ENCODE assay signal across 10 mouse cellular contexts in genomic region chr13:59646674-59647244, GRCm38 (mm10). TPM values are rescaled to one million over a fixed set of nuclear protein-coding genes. Genes with fewer than 3 reads are reported as not detected.
DNase-seq lines count a peak whose midpoint lies in the region; ATAC-seq lines count a peak whose summit lies in the region.
"Had no signal": no experiment of that assay in that cellular context is flagged by ENCODE, and none has a peak within 500 bp of the region (broad histone marks: within the 10 kb centered on the region; RNA-seq: fewer than 3 reads in every experiment).

No protein-coding gene starts in this region.

- 31% methylated on average over 11 of the region's 11 CpGs for WGBS in forebrain, embryonic 11.5 days
- 29% methylated on average over 11 of the region's 11 CpGs for WGBS in forebrain, embryonic 16.5 days
- 72% methylated on average over 11 of the region's 11 CpGs for WGBS in neural tube, embryonic 11.5 days
- WGBS in neural tube, embryonic 15.5 days = 69% methylated on average over 11 of the region's 11 CpGs

- intact Hi-C loops in left cerebral cortex, postnatal 14 days (cut with DNase I) = no loop called here

- H3K4me3 ChIP-seq in forebrain, embryonic 11.5 days (ENCODE audit: low read depth, low read length) = no peak overlapping the region
- H3K4me3 ChIP-seq in forebrain, embryonic 16.5 days (replicated peaks; ENCODE audit: low read length) = no peak overlapping the region
- no peak overlapping the region for H3K4me3 ChIP-seq in neural tube, embryonic 11.5 days (ENCODE audit: low read depth, low read length)
- H3K4me3 ChIP-seq in neural tube, embryonic 15.5 days (replicated peaks) = no peak overlapping the region

- no peak overlapping the region for H3K4me2 ChIP-seq in forebrain, embryonic 11.5 days (ENCODE audit: low read depth, low read length, severe bottlenecking)
- no peak overlapping the region for H3K4me2 ChIP-seq in forebrain, embryonic 16.5 days (ENCODE audit: low read length)
- H3K4me2 ChIP-seq in neural tube, embryonic 11.5 days (ENCODE audit: low read depth) = no peak overlapping the region
- no peak overlapping the region for H3K4me2 ChIP-seq in neural tube, embryonic 15.5 days

- H3K36me3 ChIP-seq in forebrain, embryonic 11.5 days (ENCODE audit: control insufficient read depth, insufficient read depth, low read length) = peaks cover 9% of the 10 kb centered on the region; the same call in 1 of the 2 replicates
- peaks cover 12% of the 10 kb centered on the region; the same call in 1 of the 2 replicates for H3K36me3 ChIP-seq in forebrain, embryonic 16.5 days (ENCODE audit: control insufficient read depth, insufficient read depth)
- H3K36me3 ChIP-seq in neural tube, embryonic 11.5 days (ENCODE audit: control insufficient read depth, insufficient read depth, low read length) = peaks cover 12% of the 10 kb centered on the region; the same call in 1 of the 2 replicates
- peaks cover 7% of the 10 kb centered on the region for H3K36me3 ChIP-seq in neural tube, embryonic 15.5 days

- DNase-seq in forebrain, embryonic 11.5 days (ENCODE audit: low spot score) = peak; percentile 53
- DNase-seq in neural tube, embryonic 11.5 days (ENCODE audit: low spot score) = peak; percentile 29
- DNase-seq in kidney, adult 9 months = peak; percentile 36
- peak; percentile 40 for DNase-seq in retina, embryonic 14.5 days (ENCODE audit: low spot score)
- no peak for DNase-seq in left cerebral cortex, postnatal 14 days (ENCODE audit: low spot score in 2 of 2)
- no peak for DNase-seq in layer of hippocampus, adult 11-12 months (ENCODE audit: low spot score)
- DNase-seq: gastrocnemius, postnatal 14 days had no signal

- H3K4me1 ChIP-seq in forebrain, embryonic 11.5 days (replicated peaks; ENCODE audit: control insufficient read depth, insufficient read depth, low read length) = no peaks in the 10 kb centered on the region
- H3K4me1 ChIP-seq in forebrain, embryonic 16.5 days (replicated peaks; ENCODE audit: control insufficient read depth, insufficient read depth, low read length) = no peaks in the 10 kb centered on the region
- H3K4me1 ChIP-seq in neural tube, embryonic 11.5 days (ENCODE audit: control insufficient read depth, insufficient read depth, low read length) = no peaks in the 10 kb centered on the region
- H3K4me1 ChIP-seq in neural tube, embryonic 15.5 days = no peaks in the 10 kb centered on the region

- ATAC-seq in forebrain, embryonic 11.5 days (replicated peaks; ENCODE audit: low FRiP score) = peak; percentile 58; the same call in 1 of the 2 replicates
- no peak for ATAC-seq in forebrain, embryonic 16.5 days
- ATAC-seq in neural tube, embryonic 11.5 days (ENCODE audit: insufficient read depth, low FRiP score, low TSS enrichment) = no peak
- no peak for ATAC-seq in neural tube, embryonic 15.5 days (ENCODE audit: low FRiP score)

- no peaks in the 10 kb centered on the region for H3K27me3 ChIP-seq in forebrain, embryonic 11.5 days (ENCODE audit: control insufficient read depth, insufficient read depth, low read length)
- H3K27me3 ChIP-seq in forebrain, embryonic 16.5 days (replicated peaks; ENCODE audit: control insufficient read depth, insufficient read depth, low read length) = no peaks in the 10 kb centered on the region
- no peaks in the 10 kb centered on the region for H3K27me3 ChIP-seq in neural tube, embryonic 11.5 days (ENCODE audit: control insufficient read depth, insufficient read depth, low read length)
- no peaks in the 10 kb centered on the region for H3K27me3 ChIP-seq in neural tube, embryonic 15.5 days (replicated peaks)

- no peak overlapping the region for H3K9ac ChIP-seq in forebrain, embryonic 11.5 days (ENCODE audit: low read length)
- H3K9ac ChIP-seq in forebrain, embryonic 16.5 days (replicated peaks; ENCODE audit: low read depth, low read length) = no peak overlapping the region
- H3K9ac ChIP-seq in neural tube, embryonic 11.5 days (ENCODE audit: low read length) = no peak overlapping the region
- H3K9ac ChIP-seq in neural tube, embryonic 15.5 days (replicated peaks) = no peak overlapping the region

- no peaks in the 10 kb centered on the region for H3K9me3 ChIP-seq in forebrain, embryonic 11.5 days (ENCODE audit: control insufficient read depth, low read length)
- no peaks in the 10 kb centered on the region for H3K9me3 ChIP-seq in forebrain, embryonic 16.5 days (ENCODE audit: control insufficient read depth, low read length)
- no peaks in the 10 kb centered on the region for H3K9me3 ChIP-seq in neural tube, embryonic 11.5 days (ENCODE audit: control insufficient read depth, low read length)
- H3K9me3 ChIP-seq in neural tube, embryonic 15.5 days (replicated peaks) = no peaks in the 10 kb centered on the region

- H3K27ac ChIP-seq in forebrain, embryonic 11.5 days (ENCODE audit: low read depth, low read length) = no peak overlapping the region
- no peak overlapping the region for H3K27ac ChIP-seq in forebrain, embryonic 16.5 days (ENCODE audit: low read length)
- H3K27ac ChIP-seq in neural tube, embryonic 11.5 days (ENCODE audit: low read depth, low read length) = no peak overlapping the region
- H3K27ac ChIP-seq in neural tube, embryonic 15.5 days (replicated peaks) = no peak overlapping the region

RNA-seq across cellular contexts. Expression of gene Golm1, which starts 28.9 kb away (rescaled TPM):
- 131 and 133 TPM in 2 replicates for polyA plus RNA-seq in forebrain, embryonic 11.5 days (2014; fragmentation: Nextera tagmentation; extraction: Ambion mirVana)
- polyA plus RNA-seq in forebrain, embryonic 16.5 days (2015; fragmentation: Nextera tagmentation; extraction: Ambion mirVana) = 40.9 and 49.6 TPM in 2 replicates
- polyA plus RNA-seq in neural tube, embryonic 11.5 days (2014; fragmentation: Nextera tagmentation; extraction: Ambion mirVana) = 138 and 142 TPM in 2 replicates
- polyA plus RNA-seq in neural tube, embryonic 15.5 days (2015; fragmentation: Nextera tagmentation; extraction: Ambion mirVana) = 19.1 and 23.8 TPM in 2 replicates
- total RNA-seq in left cerebral cortex, postnatal 14 days (2021) = 10 to 100 TPM; 15.5 to 15.6 TPM

RNA-seq across cellular contexts. Expression of gene 4921517D22Rik, which starts 47.1 kb away (rescaled TPM):
- not detected in 2 replicates for polyA plus RNA-seq in forebrain, embryonic 11.5 days (2014; fragmentation: Nextera tagmentation; extraction: Ambion mirVana)
- not detected in 2 replicates for polyA plus RNA-seq in forebrain, embryonic 16.5 days (2015; fragmentation: Nextera tagmentation; extraction: Ambion mirVana)
- not detected in 2 replicates for polyA plus RNA-seq in neural tube, embryonic 11.5 days (2014; fragmentation: Nextera tagmentation; extraction: Ambion mirVana)
- polyA plus RNA-seq in neural tube, embryonic 15.5 days (2015; fragmentation: Nextera tagmentation; extraction: Ambion mirVana) = not detected in 2 replicates
- not detected for total RNA-seq in left cerebral cortex, postnatal 14 days (2021)
- total RNA-seq: gastrocnemius, postnatal 14 days had no signal
- polyA plus RNA-seq: spleen, adult 2 months had no signal

Comparison
In these comparisons a context has a peak if more than half of its experiments do, and no peak if none do; other contexts are left out.
1. DNase-seq: peak in forebrain, embryonic 11.5 days (single experiment), neural tube, embryonic 11.5 days (single experiment), kidney, adult 9 months (single experiment) and retina, embryonic 14.5 days (single experiment); none in left cerebral cortex, postnatal 14 days (0 of 2) and layer of hippocampus, adult 11-12 months (single experiment).